Mouse (Mus musculus) c-Kit-negative CD71-positive TER-119-positive erythroid progenitor cells, embryonic 14.5 days (primary cell): ENCODE data around the gene Krtap19-4.

ENCODE experiments used
- DNase-seq: peaks from one replicate; pipeline ENCODE4 v3.0.0-alpha.2; 2013; ENCODE audit warnings: low read depth, low spot score

Gene Krtap19-4

GRCm38 (mm10) chr16:88884989-88885388 is at the start of gene Krtap19-4:
Gene Krtap19-4 (minus strand): TSS chr16:88885089.
- no peak for DNase-seq

- DNase-seq: no peak
Measured at GRCm38 (mm10) chr16:88932165-88932564, 47.3 kb upstream of the Krtap19-4 start, which contains the start of gene Krtap19-9b. Gene Krtap19-9b (minus strand): TSS chr16:88932265.

GRCm38 (mm10) chr16:88896357-88896756 is 11.5 kb upstream of the Krtap19-4 start, which contains the start of gene Krtap19-5:
Gene Krtap19-5 (minus strand): TSS chr16:88896457.
- DNase-seq: no peak

GRCm38 (mm10) chr16:88886870-88887269 is 2.0 kb upstream of the Krtap19-4 start:
- no peak for DNase-seq

- DNase-seq: no peak
Measured at GRCm38 (mm10) chr16:88877938-88878337, 7.0 kb downstream of the Krtap19-4 start, which contains the start of gene Krtap19-3. Gene Krtap19-3 (minus strand): TSS chr16:88878038.

- no peak for DNase-seq
Measured at GRCm38 (mm10) chr16:88874169-88874568, 10.7 kb downstream of the Krtap19-4 start, which contains the start of gene Krtap19-2. Gene Krtap19-2 (minus strand): TSS chr16:88874269.

GRCm38 (mm10) chr16:88869311-88869710 is 15.6 kb downstream of the Krtap19-4 start, which contains the start of gene Krtap19-1:
Gene Krtap19-1 (minus strand): TSS chr16:88869411.
- no peak for DNase-seq

GRCm38 (mm10) chr16:88864887-88865407 is 19.9 kb downstream of the Krtap19-4 start:
- no peak for DNase-seq

GRCm38 (mm10) chr16:88851450-88851849 is 33.4 kb downstream of the Krtap19-4 start:
- no peak for DNase-seq

- DNase-seq: no peak
Measured at GRCm38 (mm10) chr16:88848558-88848957, 36.3 kb downstream of the Krtap19-4 start.

- no peak for DNase-seq
Measured at GRCm38 (mm10) chr16:88847363-88847762, 37.5 kb downstream of the Krtap19-4 start.
